Mouse (Mus musculus) neutrophil, adult 59 days (primary cell): ENCODE measurements around the gene Slc5a5. TPM values are rescaled to one million over a fixed set of nuclear protein-coding genes. Genes with fewer than 3 reads are reported as not detected.

Experiments
- total RNA-seq, 2 experiments: library from RNA; stranded (reverse); gene quantifications; 1 replicate in 1 of 2; 2 replicates in 1 of 2; pipeline ENCODE4 v1.2.4; 2023

Gene Slc5a5
- total RNA-seq = not detected

GRCm38 (mm10) chr8:70892022-70892895, at the start of gene Slc5a5:
Gene Slc5a5 (minus strand): TSS chr8:70892757.

GRCm38 (mm10) chr8:70905831-70906736, 13.5 kb upstream of the Slc5a5 start, which contains the start of gene Map1s:
Gene Map1s (plus strand): TSS chr8:70905932.

GRCm38 (mm10) chr8:70897021-70897680, 4.6 kb upstream of the Slc5a5 start, which contains the start of gene Rpl18a:
Gene Rpl18a (minus strand): TSS chr8:70897412.

GRCm38 (mm10) chr8:70873364-70873985, 19.1 kb downstream of the Slc5a5 start, which contains the start of gene Ccdc124:
Gene Ccdc124 (minus strand): TSS chr8:70873935.

GRCm38 (mm10) chr8:70862824-70863641, 29.5 kb downstream of the Slc5a5 start, which contains the start of gene Kcnn1:
Gene Kcnn1 (minus strand): TSS chr8:70863258.

GRCm38 (mm10) chr8:70839408-70840351, 52.9 kb downstream of the Slc5a5 start, which contains the start of gene Arrdc2:
Gene Arrdc2 (minus strand): TSS chr8:70839720.

Other genes with a start within 250 kb of the Slc5a5 start
- gene Pgpep1, start 232.4 kb downstream of the Slc5a5 start, total RNA-seq = 1 to 10 TPM; 2.9 to 3.7 TPM
- gene Lsm4, start 219.5 kb downstream of the Slc5a5 start, total RNA-seq = 10 to 100 TPM; 45.3 to 47.9 TPM
- gene Jund, start 193.8 kb downstream of the Slc5a5 start, total RNA-seq = 100 to 1,000 TPM; 528 to 702 TPM
- 1 to 10 TPM; 3.2 to 5.3 TPM for gene Iqcn, start 189.3 kb downstream of the Slc5a5 start, total RNA-seq
- gene Gm3336, start 174.2 kb downstream of the Slc5a5 start, total RNA-seq = under 1 TPM in 1 of 2 experiments, not detected in 1; 0.33 TPM
- gene Pde4c, start 169.0 kb downstream of the Slc5a5 start, total RNA-seq = under 1 TPM; 0.62 to 0.80 TPM
- 1 to 10 TPM; 2.4 to 4.8 TPM for gene Rab3a, start 138.1 kb downstream of the Slc5a5 start, total RNA-seq
- gene Mpv17l2, start 131.8 kb downstream of the Slc5a5 start, total RNA-seq = 10 to 100 TPM; 16.8 to 19.4 TPM
- 10 to 100 TPM; 20.1 to 20.5 TPM for gene Pik3r2, start 116.0 kb downstream of the Slc5a5 start, total RNA-seq
- 100 to 1,000 TPM; 165 to 179 TPM for gene Mast3, start 87.7 kb downstream of the Slc5a5 start, total RNA-seq
- 1 to 10 TPM in 1 of 2 experiments, under 1 TPM in 1; 0.31 to 1.4 TPM for gene Il12rb1, start 84.3 kb downstream of the Slc5a5 start, total RNA-seq
- 10 to 100 TPM; 11.8 to 12.8 TPM for gene Arrdc2, start 53.0 kb downstream of the Slc5a5 start, total RNA-seq
- gene Kcnn1, start 29.5 kb downstream of the Slc5a5 start, total RNA-seq = under 1 TPM in 1 of 2 experiments, not detected in 1; 0.20 TPM
- 10 to 100 TPM; 31.4 to 33.4 TPM for gene Ccdc124, start 18.8 kb downstream of the Slc5a5 start, total RNA-seq
- gene Rpl18a, start 4.7 kb upstream of the Slc5a5 start, total RNA-seq = 1,000 to 10,000 TPM; 1,308 to 1,488 TPM
- 10 to 100 TPM; 28.5 to 40.1 TPM for gene Map1s, start 13.2 kb upstream of the Slc5a5 start, total RNA-seq